Mouse (Mus musculus) T-helper 2 cell (primary cell): ENCODE data around the gene Fads1.
"Not testable (repeated sequence)": the region's sequence is repeated elsewhere in the genome, so short reads cannot be mapped to it uniquely, and the experiment has no call there.

Source experiments
- in situ Hi-C: fragments of 300-600 bp; cut with MboI, MseI; formaldehyde crosslinking; loops from one replicate; pipeline ENCODE4 v1.15.1; 2025; ENCODE audit warnings: high pct_unique_total_duplicates

Fads1 gene

DNA sequence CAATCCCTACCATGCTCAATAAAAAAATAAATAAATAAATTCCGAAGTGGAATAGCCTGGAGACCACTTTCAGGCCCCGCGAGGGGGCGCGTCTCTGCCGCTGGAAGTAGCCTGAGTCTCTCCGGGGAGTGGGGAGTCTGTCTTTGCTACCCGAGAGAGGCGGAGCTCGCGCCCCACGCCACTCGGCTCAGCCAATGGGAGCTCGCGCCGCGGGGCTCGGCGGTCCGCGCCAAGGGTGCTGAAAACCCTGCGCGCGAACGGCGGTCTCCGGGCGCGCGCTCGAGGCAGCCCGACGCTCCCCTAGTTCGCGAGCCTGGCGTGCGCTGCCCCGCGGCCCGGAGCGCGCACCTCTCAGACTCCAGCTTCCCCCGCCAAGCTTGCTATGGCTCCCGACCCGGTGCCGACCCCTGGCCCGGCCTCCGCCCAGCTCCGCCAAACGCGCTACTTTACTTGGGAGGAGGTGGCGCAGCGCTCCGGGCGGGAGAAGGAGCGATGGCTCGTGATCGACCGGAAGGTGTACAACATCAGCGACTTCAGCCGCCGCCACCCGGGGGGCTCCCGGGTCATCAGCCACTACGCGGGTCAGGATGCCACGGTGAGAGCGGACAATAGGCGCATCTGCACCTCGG is at the start of gene Fads1:
Gene Fads1, plus strand, starts transcription at position 219 of the 629 bp plus-strand sequence.
- in situ Hi-C loops = no loop called here

DNA sequence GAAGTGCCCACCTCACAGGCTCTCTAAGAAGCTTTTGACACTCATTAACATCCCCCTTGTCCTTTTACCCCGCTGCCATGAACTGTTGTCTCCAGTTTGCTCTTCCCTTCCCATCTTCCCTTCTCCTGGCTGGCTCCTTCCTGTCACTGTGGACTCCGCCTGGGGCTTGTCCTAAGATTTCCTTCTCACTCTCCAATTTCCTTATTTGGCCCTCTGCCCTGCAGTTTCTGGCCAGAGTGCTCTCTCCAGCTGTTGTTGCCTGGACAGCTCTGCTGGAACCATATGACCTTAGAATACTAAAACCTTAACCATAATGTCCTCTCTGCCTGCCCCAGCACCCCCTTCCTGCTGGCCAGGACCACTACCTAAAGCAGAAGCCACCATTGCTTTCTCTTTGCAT is 48.0 kb upstream of the Fads1 start:
- in situ Hi-C loops = no loop called here

DNA sequence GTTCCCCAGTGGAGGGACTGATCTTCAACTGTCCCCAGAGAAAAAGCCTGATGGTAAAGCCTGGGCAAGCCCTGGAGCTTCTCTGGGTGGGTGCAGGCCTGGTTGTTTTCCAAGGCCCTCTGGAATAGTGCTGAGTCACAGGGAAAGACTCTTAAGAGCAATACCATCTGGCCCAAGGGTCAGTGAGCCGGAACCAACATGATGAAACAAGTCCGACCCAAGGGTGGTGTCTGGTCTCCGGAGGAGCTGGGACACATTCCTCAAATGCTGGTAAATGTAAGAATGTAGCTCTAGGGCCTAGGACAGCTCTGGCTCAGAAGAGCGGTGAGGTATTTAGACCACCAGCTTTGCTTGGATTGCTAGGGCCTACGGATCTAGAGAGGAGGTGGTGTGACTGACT is 45.3 kb upstream of the Fads1 start:
- in situ Hi-C loops = no loop called here

DNA sequence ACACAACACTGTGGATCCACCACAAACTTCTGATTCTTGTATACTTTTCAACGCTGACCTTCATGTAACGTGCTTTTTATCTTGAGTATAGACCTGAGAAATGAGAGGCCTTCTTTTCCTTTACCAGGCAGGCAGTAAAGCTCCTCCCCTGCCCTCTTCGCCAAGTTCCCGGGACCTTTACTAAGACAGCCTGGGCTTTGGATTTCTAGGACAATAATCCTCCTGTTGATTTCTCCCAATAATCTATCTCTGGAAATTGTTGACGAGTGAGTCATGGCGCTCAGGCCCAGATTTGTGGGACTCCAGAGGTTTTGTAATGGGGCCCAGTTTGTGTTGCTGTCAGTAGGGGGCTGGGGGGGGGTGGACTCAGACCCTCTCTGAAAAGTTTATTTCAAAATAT is 43.0 kb upstream of the Fads1 start:
- in situ Hi-C loops = loop anchor here (5.0 kb wide), 1 partner anchor 72 kb away; no protein-coding TSS in a partner anchor

DNA sequence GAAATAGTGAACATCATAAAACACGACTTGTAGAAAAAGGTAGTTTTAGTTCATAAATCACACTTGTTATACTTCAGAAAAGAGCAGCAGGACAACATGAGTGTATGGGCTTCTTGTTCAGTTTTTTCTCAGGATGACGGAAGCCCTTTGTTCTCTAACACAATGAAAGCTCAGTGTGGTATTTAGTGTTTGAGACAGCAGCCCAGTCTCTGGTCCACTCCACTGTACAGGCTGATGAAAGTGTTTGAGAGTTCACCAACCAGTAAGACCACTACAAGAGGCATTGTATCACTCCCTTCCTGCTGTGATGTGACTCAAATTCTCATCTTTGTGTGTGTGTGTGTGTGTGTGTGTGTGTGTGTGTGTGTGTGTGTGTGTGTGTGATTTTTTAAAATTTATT is 39.0 kb upstream of the Fads1 start:
- in situ Hi-C loops = loop anchor here (5.0 kb wide), 1 partner anchor 76 kb away; no protein-coding TSS in a partner anchor

DNA sequence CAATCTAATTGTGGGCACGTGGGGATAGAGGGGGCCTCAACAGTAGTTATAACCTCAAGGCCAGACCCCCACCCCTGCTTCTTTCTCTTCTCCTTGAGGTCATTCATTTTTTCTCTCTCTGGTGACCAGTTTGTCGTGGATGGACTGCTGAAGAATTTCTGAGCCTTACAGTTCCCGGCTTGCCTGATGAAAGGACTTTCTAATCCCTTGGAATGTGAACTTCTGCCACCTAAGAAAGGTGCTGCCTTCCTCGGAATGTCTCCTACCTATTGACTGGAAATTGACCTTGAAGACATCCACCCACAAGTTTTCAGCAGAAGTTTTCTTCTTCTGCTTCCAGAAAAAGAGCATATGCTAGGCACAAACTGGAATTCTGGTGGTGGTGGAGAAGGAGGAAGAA is 38.2 kb upstream of the Fads1 start:
- in situ Hi-C loops = loop anchor here (5.0 kb wide), 1 partner anchor 77 kb away; no protein-coding TSS in a partner anchor

DNA sequence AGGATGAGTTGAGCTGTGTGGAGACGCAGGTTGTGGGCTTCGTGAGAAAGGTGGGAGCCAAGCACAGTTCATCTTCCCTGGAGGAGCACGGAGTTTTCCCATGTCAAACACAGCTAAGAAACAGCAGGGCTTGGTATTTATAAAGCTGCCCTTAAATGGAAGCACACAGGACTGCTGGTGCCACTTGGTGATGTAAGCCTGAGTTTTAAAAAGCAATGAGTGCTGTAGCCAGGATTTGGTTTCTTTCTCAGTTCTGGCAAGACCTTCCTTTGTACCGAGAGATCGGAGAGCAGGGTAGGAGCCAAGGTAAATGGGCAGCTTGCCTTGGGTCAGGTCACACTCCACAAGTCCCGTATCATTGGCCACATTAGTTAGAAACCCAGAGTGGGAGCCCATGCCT is 34.1 kb upstream of the Fads1 start:
- in situ Hi-C loops = no loop called here

DNA sequence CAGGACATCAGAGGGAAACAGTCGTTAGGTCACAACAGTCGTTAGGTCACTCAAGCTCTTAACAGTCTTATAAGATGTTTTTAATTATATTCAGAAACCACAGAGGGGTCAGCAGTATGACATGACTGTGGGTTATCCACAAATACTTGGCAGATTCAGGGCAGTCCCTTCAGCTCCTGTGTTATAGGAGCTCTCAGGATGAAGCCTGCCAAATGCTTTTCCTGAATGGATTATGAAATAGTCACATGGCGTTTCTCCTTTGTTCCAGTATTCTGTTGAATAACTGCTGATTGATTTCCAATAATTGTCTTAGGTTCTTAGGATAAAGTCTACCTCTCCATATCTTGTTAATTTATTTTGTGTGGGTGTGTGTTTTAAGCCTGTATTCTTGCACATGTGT is 33.5 kb upstream of the Fads1 start:
- in situ Hi-C loops = no loop called here

DNA sequence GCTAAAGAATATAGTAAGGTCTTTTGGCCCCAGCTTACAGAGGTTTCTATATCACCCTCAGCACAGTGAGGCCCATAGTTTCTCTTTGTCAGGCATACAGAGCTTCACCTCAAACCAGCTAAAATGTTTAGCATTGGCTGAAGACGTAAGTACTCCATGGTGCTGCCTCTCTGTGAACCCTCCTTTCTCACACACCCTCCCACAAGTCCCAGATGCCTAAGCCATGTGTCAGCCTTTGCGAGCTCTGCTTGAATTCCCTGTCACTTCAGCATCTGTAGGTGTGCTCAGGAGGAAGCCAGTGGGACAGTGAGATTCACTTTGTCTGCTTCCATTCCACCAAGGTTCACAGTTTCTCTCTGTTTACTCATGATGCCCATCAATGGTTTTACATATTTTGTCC is 25.0 kb upstream of the Fads1 start:
- in situ Hi-C loops = no loop called here

DNA sequence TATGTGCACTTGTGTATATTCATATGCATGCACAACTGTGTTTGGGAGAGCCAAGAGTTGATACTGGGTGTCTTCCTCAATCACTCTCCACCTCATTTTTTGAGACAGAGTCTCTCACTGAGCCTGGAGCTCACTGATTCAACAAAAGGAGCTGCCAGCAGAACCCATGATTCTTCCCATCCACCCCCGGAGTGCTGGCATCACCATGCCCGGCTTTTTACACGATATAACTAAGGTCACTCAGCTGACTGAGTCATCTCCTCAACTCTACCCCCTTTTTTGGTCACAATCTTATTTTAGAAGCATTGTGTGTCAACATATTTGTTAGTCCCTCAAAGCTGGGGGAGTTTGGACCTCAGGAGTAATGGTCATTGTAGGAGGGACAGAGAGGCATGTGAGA is 18.8 kb upstream of the Fads1 start:
- in situ Hi-C loops = no loop called here

DNA sequence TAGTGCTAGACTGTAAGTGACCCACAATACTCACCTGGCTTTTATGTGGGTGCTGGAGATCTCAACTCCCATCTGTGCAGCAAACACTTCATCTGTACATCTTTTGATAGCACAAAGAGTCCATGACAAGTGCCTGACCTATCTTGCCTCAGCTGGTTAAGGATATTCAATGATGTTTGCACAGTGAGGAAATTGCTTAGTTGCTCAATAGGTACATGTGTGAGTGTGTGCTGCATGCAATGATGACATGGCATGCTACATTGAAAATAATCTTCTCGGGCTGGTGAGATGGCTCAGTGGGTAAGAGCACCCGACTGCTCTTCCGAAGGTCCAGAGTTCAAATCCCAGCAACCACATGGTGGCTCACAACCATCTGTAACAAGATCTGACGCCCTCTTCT is 16.8 kb upstream of the Fads1 start:
- in situ Hi-C loops = not testable (repeated sequence)

DNA sequence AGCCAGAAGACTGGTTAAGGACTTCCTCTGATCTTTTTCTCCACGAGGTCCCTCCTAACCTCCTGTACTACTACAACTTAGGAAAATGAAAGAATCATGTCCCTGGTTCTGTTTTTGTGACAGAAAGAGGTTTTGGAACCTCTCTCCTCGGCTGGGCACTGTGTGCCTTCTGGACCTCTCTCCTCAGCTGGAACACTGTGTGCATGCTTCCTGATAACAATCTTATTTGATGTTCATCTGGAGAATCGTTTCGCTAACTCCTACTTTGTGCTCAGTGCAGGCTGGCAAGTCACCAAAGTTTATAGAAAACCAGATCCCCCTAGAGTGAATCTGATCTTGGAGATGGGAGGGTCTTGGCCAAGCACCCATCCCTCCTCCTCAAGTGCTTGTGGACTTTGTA is 15.6 kb upstream of the Fads1 start:
- in situ Hi-C loops = no loop called here

DNA sequence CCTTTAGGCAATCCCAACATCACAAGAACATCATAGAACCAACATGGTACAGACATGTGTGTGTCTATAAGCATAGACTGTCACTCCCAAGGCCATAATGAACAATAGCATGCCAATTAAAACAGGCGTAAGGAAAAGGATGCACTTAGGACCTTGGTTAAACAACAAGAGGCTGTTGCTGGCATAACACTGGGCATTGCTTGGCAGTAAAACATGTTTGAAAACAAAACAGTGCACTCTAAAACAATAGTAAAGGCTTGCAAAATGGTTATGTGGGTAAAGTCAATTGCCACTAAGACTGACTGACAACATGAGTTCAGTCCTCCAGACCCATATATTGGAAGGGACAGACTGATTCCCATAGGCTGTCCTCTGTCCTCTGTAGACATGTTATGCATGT is 14.7 kb upstream of the Fads1 start:
- in situ Hi-C loops = no loop called here

DNA sequence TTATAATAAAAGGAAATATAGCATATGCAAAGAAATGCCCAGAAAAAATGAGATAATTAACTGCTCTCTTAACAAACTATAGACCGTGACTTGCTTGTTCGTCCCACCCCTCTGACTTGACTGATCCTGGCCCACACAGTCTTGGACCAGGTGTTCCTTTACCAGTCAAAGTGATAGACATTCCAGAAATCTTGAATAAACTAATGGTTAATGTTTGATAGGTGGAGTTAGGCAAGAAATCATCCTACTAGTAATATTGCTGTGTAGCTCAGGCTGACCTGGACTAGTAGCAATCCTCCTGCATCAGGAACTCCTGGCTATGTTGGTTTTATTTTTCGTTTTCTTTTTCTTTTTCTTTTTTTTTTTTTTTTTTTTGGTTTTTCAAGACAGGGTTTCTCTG is 14.2 kb upstream of the Fads1 start:
- in situ Hi-C loops = no loop called here

DNA sequence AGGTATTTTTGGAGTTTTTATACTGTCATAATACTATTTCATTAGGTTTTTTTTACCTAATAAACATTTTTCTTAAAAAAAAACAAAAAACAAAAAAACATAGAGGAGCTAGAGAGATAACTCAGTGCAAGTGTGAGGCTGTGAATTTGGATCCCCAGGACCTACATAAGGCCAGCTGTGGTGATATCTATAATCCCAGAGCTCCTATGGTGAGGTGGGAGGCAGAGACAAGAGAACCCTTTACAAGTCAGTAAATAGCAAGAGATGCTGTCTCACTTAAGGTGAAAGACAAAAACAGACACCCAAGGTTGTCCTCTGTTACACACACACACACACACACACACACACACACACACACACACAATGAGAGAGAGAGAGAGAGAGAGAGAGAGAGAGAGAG is 13.5 kb upstream of the Fads1 start:
- in situ Hi-C loops = no loop called here

DNA sequence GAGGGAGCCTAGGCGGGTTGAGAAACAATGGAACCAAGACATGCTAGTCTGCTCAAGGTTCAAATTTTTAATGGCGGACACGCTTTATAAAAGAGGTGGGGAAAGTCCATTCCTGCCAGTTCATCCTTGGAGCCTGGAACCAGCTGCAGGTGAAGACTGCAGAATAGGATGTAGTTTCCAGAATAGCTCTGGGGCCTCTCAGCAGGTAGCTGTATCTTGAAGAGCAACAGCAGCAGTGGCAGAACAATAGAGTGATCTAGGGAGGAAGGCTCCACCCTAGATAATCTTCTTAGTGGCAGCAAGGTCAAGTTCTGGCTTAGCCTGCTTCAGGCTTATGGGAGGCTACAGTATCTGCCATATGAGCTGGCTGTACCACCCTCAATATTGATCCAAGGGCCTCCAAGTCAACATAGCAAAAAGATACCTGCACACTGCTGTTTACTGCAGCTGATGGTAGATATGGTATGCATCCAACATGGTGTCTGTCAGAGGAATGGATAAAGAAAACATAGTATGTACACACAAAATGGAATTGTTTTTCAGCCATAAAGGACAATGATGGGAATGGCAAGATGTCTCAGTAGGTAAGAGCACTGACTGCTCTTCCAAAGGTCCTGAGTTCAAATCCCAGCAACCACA is 12.9 kb upstream of the Fads1 start:
- in situ Hi-C loops = not testable (repeated sequence)

DNA sequence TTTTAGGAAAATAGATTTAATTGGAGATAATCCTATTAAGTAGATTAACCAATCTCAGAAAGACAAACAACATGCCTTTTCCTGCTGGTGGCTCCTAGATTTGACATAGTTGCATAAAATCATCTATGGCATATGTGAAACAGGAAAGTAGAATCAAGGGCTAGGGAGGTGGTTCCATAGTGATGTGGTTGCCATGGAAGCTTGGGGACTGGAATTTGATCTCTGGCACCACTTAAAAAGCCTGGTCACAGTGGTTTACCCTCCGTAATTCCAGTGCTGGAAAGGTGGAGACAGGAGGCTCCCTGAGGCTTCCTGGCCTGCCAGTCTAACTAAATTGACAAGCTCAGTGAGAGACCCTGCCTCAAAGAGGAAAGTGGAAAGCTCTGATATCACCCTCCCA is 12.2 kb upstream of the Fads1 start:
- in situ Hi-C loops = no loop called here

DNA sequence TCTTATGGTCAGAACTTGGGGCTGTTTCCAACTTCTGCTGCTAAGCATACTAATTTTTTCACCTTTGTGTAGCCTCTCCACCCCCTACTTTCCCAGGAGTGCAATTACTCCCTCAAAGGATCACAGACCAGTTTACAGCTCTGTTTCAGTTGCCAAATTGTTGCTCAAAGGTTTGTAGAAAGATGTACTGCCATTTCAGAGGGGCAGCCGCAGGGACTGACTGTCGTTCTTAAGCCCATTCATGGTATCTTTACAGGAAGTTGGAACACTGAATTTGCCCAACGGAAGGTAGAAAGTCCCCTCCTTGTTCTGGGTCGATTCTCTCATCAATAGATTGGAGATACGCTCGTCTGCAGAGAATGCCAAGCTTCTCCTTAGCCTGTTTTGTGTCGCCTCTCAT is 11.3 kb upstream of the Fads1 start:
- in situ Hi-C loops = no loop called here

DNA sequence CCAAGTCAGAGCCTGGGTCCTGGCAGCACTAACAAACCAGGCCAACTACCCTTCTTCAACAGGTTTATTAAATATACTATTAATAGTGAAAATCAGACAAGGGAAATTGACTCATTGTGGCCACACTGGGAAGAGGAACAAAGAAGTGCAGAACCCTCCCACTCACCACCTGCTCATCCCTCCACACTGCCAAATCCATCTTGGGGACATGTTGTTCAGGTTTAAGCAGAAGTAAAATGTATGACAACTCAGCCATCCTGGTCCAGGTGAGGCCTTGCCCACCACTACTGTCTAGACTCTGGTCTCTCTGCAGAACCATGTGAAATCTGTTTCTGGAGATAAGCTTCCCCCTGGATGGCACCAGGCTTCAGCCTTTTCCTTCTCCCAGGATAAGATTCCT is 10.8 kb upstream of the Fads1 start:
- in situ Hi-C loops = no loop called here

DNA sequence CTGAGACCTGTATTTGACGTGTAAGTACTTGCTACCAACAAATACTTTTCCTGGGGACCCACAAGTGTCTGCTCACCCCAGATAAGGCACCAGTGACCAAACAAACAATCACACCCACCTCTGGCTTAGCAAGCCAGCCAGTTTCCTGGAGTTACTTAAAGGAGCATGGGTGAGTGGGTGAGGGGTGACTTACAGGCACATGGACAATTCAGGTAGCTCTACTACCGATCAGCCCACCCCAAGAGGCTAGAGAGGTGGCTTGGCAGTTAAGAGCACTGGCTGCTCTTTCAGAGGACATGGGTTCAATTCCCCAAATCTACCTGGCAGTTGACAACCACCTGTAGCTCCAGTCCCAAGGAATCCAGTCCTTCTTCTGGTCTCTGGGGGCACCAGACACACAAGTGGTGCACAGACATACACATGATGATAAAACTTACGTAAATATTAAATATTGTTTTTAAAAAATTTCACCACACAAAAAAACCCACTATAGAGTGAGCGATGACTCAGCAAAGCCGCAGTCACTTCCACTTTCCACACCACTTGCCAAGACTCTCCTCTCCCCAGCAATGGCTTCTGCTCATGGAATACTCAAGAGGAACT is 9.5 kb upstream of the Fads1 start:
- in situ Hi-C loops = no loop called here

DNA sequence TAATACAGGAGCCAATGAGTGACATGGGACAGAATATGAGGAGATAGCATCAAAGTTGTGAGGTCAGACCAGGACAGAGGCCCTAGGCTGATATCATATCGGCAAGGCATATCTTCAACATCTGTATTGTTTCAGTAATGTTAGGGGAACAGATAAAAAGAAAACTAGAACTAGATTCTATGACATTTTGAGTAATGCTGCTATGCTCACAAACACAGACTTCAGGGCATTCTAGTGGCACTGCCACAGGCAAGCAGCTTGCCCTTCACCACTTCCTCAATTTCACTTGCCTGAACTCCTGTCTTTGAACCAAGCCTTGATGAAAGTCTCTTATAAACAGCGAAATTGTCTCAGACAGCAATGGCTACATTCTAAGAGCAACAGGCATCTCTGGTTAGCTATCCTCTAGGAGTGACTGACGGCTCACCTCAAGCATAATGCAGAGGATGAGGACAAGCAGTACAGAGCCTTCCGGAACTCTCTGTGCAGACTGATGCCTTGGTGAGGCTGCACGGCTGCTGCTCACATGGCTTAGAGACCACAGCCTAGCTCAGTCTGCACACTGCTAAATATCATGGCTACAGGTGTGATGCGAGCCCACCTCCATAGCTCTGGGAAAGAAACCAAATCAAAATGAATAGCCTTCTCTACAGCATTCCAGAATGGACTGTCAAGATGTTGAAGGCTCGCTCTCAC is 8.7 kb upstream of the Fads1 start:
- in situ Hi-C loops = no loop called here

DNA sequence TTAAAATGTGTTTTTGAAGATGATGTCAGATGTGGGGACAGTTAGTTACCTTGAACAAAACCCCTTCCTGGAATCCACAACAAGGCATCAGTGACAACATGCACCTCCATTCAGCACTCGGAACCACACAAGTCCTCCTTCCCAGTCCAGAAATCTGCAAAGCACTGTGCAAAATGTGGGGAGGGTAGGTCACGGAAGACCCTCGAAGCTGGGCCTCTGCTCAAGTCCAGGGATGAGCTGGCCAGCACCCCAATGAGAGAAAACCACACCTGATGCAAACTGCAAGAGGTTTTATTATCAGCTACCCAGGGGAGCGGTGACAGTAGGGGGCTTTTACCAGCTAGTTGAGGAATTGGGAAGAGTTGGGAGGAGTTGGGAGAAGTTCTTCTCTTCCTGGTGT is 7.7 kb upstream of the Fads1 start:
- in situ Hi-C loops = no loop called here

DNA sequence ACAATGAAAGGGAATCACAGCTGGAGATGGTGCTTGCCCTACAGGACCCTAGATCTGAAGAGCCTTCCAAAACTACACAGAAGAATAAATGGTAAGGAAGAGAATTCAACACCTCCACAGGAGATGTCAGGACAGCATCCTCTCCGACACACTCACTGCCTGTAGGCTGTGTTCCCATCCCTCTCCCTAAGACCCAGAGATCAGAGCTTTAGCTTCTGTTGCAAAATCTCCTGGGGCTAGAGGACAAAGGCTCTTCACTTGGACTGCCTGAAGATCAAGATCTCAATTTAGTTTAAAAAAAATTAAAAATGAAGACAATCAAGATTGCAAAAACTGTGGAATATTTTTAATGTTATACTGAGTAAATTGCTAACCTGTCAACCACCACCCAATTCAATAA is 6.2 kb upstream of the Fads1 start:
- in situ Hi-C loops = no loop called here
